Mouse (Mus musculus) heart, adult 2 months (tissue): ENCODE results near the gene 6030445D17Rik.

Experiments
- CTCF ChIP-seq: fragments of 200-600 bp; IDR thresholded peaks from 2 replicates; pipeline ENCODE4 v1.8.1; 2022; ENCODE audit warnings: antibody characterized with exemption, mild to moderate bottlenecking, moderate library complexity
- POLR2A ChIP-seq: fragments of 200-500 bp; IDR thresholded peaks from 2 replicates; pipeline ENCODE4 v1.6.1; 2011; ENCODE audit warnings: mild to moderate bottlenecking, low read depth, low read length, control low read depth; ENCODE audit not compliant: insufficient read depth

DNA sequence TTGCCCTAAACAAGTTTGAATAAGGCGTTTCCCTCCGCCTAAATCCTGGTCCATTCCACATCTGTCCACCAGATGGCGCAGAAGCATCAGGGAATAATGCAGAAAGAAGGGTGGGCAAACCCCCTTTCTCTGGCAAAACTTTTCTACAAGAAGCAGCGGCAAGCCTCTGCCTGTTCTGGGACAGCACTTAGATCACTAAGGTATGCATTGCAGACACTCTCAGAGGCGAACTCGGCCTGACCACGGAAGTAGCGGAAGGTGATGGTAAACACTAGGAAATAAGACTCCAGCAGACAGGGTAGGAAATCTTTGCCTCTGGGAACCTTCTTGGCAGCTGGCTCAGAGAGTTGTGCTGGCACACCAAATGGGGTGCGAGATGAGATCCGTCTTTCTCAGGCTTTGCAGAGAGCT lies 7.2 kb upstream of the 6030445D17Rik start:
- TF ChIP-seq CTCF, result peak; percentile 95
- no peak for TF ChIP-seq POLR2A
